Mouse (Mus musculus): ENCODE data around the gene Adarb1. TPM values are rescaled to one million over a fixed set of nuclear protein-coding genes. Genes with fewer than 3 reads are reported as not detected.

Adarb1 gene
- total RNA-seq (2014; fragmentation: Nextera tagmentation) (1.7 TPM in 1 of 2 replicates, not detected in the other), total RNA-seq (2017) (0.72 and 2.4 TPM in 2 replicates)

- ATAC-seq (replicated peaks; ENCODE audit: poor library complexity, severe bottlenecking) = peak; percentile 95
These were observed at the start of gene Adarb1 for GRCm38 (mm10) chr10:77418138-77418537. Adarb1 (minus strand) TSS chr10:77418270.

- ATAC-seq (replicated peaks; ENCODE audit: poor library complexity, severe bottlenecking) = no peak
These were observed 49.3 kb upstream of the Adarb1 start for GRCm38 (mm10) chr10:77467407-77467806.

- no peak for ATAC-seq (replicated peaks; ENCODE audit: poor library complexity, severe bottlenecking)
These were observed 47.8 kb upstream of the Adarb1 start for GRCm38 (mm10) chr10:77465902-77466301.

- ATAC-seq (replicated peaks; ENCODE audit: poor library complexity, severe bottlenecking) = peak; percentile 66
These were observed 46.3 kb upstream of the Adarb1 start for GRCm38 (mm10) chr10:77464181-77464936.

- no peak for ATAC-seq (replicated peaks; ENCODE audit: poor library complexity, severe bottlenecking)
These were observed 43.1 kb upstream of the Adarb1 start for GRCm38 (mm10) chr10:77461161-77461560.

- no peak for ATAC-seq (replicated peaks; ENCODE audit: poor library complexity, severe bottlenecking)
These were observed 39.6 kb upstream of the Adarb1 start for GRCm38 (mm10) chr10:77457701-77458100.

GRCm38 (mm10) chr10:77456507-77456906 lies 38.4 kb upstream of the Adarb1 start:
- no peak for ATAC-seq (replicated peaks; ENCODE audit: poor library complexity, severe bottlenecking)

- no peak for ATAC-seq (replicated peaks; ENCODE audit: poor library complexity, severe bottlenecking)
These were observed 37.4 kb upstream of the Adarb1 start for GRCm38 (mm10) chr10:77455251-77456010.

- no peak for ATAC-seq (replicated peaks; ENCODE audit: poor library complexity, severe bottlenecking)
These were observed 36.7 kb upstream of the Adarb1 start for GRCm38 (mm10) chr10:77454795-77455194.

- no peak for ATAC-seq (replicated peaks; ENCODE audit: poor library complexity, severe bottlenecking)
These were observed 33.8 kb upstream of the Adarb1 start for GRCm38 (mm10) chr10:77451822-77452221.

- no peak for ATAC-seq (replicated peaks; ENCODE audit: poor library complexity, severe bottlenecking)
These were observed 32.0 kb upstream of the Adarb1 start for GRCm38 (mm10) chr10:77450159-77450464.

GRCm38 (mm10) chr10:77449315-77450158 lies 31.5 kb upstream of the Adarb1 start:
- ATAC-seq (replicated peaks; ENCODE audit: poor library complexity, severe bottlenecking) = no peak

GRCm38 (mm10) chr10:77448698-77449247 lies 30.7 kb upstream of the Adarb1 start:
- ATAC-seq (replicated peaks; ENCODE audit: poor library complexity, severe bottlenecking) = no peak

- no peak for ATAC-seq (replicated peaks; ENCODE audit: poor library complexity, severe bottlenecking)
These were observed 30.1 kb upstream of the Adarb1 start for GRCm38 (mm10) chr10:77448209-77448608.

GRCm38 (mm10) chr10:77447755-77448154 lies 29.7 kb upstream of the Adarb1 start:
- no peak for ATAC-seq (replicated peaks; ENCODE audit: poor library complexity, severe bottlenecking)

GRCm38 (mm10) chr10:77442250-77442649 lies 24.2 kb upstream of the Adarb1 start:
- ATAC-seq (replicated peaks; ENCODE audit: poor library complexity, severe bottlenecking) = no peak

- no peak for ATAC-seq (replicated peaks; ENCODE audit: poor library complexity, severe bottlenecking)
These were observed 23.7 kb upstream of the Adarb1 start for GRCm38 (mm10) chr10:77441812-77442211.

GRCm38 (mm10) chr10:77440841-77441755 lies 23.0 kb upstream of the Adarb1 start:
- ATAC-seq (replicated peaks; ENCODE audit: poor library complexity, severe bottlenecking) = no peak

- ATAC-seq (replicated peaks; ENCODE audit: poor library complexity, severe bottlenecking) = no peak
These were observed 22.2 kb upstream of the Adarb1 start for GRCm38 (mm10) chr10:77440286-77440685.

Data from granulocyte monocyte progenitor cell, adult 5-6 weeks (primary cell).